Mouse (Mus musculus): ENCODE results near the gene Stard7. TPM values are rescaled to one million over a fixed set of nuclear protein-coding genes. Genes with fewer than 3 reads are reported as not detected.
"Not testable (repeated sequence)": the region's sequence is repeated elsewhere in the genome, so short reads cannot be mapped to it uniquely, and the experiment has no call there.

Stard7 gene
- total RNA-seq, 2 experiments from 2014 or later: 104 to 112 TPM

- no peak for DNase-seq
Observed at GRCm38 (mm10) chr2:127274590-127274989, 4.6 kb downstream of the Stard7 start.

- no peak for DNase-seq
Observed at GRCm38 (mm10) chr2:127275551-127276320, 5.7 kb downstream of the Stard7 start.

GRCm38 (mm10) chr2:127278162-127278561, 8.1 kb downstream of the Stard7 start:
- DNase-seq: no peak

GRCm38 (mm10) chr2:127292250-127292649, 22.2 kb downstream of the Stard7 start:
- no peak for DNase-seq

GRCm38 (mm10) chr2:127297001-127297805, 27.2 kb downstream of the Stard7 start:
- DNase-seq: peak in 1 of 2 experiments; percentile 25

- DNase-seq: no peak
Observed at GRCm38 (mm10) chr2:127298056-127298455, 28.0 kb downstream of the Stard7 start.

- DNase-seq: peak in 1 of 2 experiments; percentile 15
Observed at GRCm38 (mm10) chr2:127300701-127301100, 30.7 kb downstream of the Stard7 start.

- DNase-seq: no peak
Observed at GRCm38 (mm10) chr2:127301883-127302282, 31.9 kb downstream of the Stard7 start.

- not testable (repeated sequence) for DNase-seq
Observed at GRCm38 (mm10) chr2:127304192-127304591, 34.2 kb downstream of the Stard7 start.

GRCm38 (mm10) chr2:127304609-127305210, 34.7 kb downstream of the Stard7 start:
- DNase-seq: no peak

- no peak for DNase-seq
Observed at GRCm38 (mm10) chr2:127306123-127306522, 36.1 kb downstream of the Stard7 start.

GRCm38 (mm10) chr2:127307179-127307578, 37.2 kb downstream of the Stard7 start:
- DNase-seq: no peak

GRCm38 (mm10) chr2:127308660-127309059, 38.6 kb downstream of the Stard7 start:
- no peak for DNase-seq

GRCm38 (mm10) chr2:127310246-127310645, 40.2 kb downstream of the Stard7 start:
- no peak for DNase-seq

GRCm38 (mm10) chr2:127310685-127311084, 40.7 kb downstream of the Stard7 start:
- DNase-seq: no peak

- DNase-seq: no peak
Observed at GRCm38 (mm10) chr2:127311193-127311592, 41.2 kb downstream of the Stard7 start.

- DNase-seq: no peak
Observed at GRCm38 (mm10) chr2:127312801-127313200, 42.8 kb downstream of the Stard7 start.

GRCm38 (mm10) chr2:127313878-127314277, 43.9 kb downstream of the Stard7 start:
- no peak for DNase-seq

- DNase-seq: no peak
Observed at GRCm38 (mm10) chr2:127314467-127315154, 44.6 kb downstream of the Stard7 start.

GRCm38 (mm10) chr2:127315155-127315470, 45.1 kb downstream of the Stard7 start:
- DNase-seq: no peak

- no peak for DNase-seq
Observed at GRCm38 (mm10) chr2:127316431-127316830, 46.4 kb downstream of the Stard7 start.

- DNase-seq: no peak
Observed at GRCm38 (mm10) chr2:127318136-127318535, 48.1 kb downstream of the Stard7 start.

Measured in adrenal gland, postnatal 36 days (tissue).